Mouse (Mus musculus): ENCODE results near the gene A1cf. TPM values are rescaled to one million over a fixed set of nuclear protein-coding genes. Genes with fewer than 3 reads are reported as not detected.

Gene A1cf
- polyA plus RNA-seq, 1 experiment from 2014 or later, result not detected

- H3K9ac ChIP-seq (ENCODE audit: low read length), result no peak overlapping the region
- no peak overlapping the region for H3K4me3 ChIP-seq (ENCODE audit: low read depth, low read length)
- WGBS, result 70% methylated on average over 3 of the region's 3 CpGs
- H3K4me1 ChIP-seq (ENCODE audit: control insufficient read depth, insufficient read depth, low read length), result no peaks in the 10 kb centered on the region
- no peaks in the 10 kb centered on the region for H3K9me3 ChIP-seq (ENCODE audit: control insufficient read depth, low read length)
- H3K27ac ChIP-seq (ENCODE audit: low read depth, low read length), result no peak overlapping the region
- H3K36me3 ChIP-seq (ENCODE audit: control insufficient read depth, insufficient read depth, low read length), result no peaks in the 10 kb centered on the region
- H3K27me3 ChIP-seq (ENCODE audit: control insufficient read depth, insufficient read depth, low read length), result no peaks in the 10 kb centered on the region
- H3K4me2 ChIP-seq (ENCODE audit: low read depth), result no peak overlapping the region
- ATAC-seq (ENCODE audit: insufficient read depth, low FRiP score, low TSS enrichment) (no peak), DNase-seq (ENCODE audit: low spot score) (no peak)
These were observed 94.6 kb downstream of the A1cf start for GRCm38 (mm10) chr19:31963147-31963546.

GRCm38 (mm10) chr19:31967933-31968532 lies 99.5 kb downstream of the A1cf start:
- 78% methylated on average over 5 of the region's 5 CpGs for WGBS
- H3K4me3 ChIP-seq (ENCODE audit: low read depth, low read length), result no peak overlapping the region
- ATAC-seq (ENCODE audit: insufficient read depth, low FRiP score, low TSS enrichment), result no peak
- no peak overlapping the region for H3K9ac ChIP-seq (ENCODE audit: low read length)
- no peaks in the 10 kb centered on the region for H3K36me3 ChIP-seq (ENCODE audit: control insufficient read depth, insufficient read depth, low read length)
- H3K4me2 ChIP-seq (ENCODE audit: low read depth), result no peak overlapping the region
- no peaks in the 10 kb centered on the region for H3K9me3 ChIP-seq (ENCODE audit: control insufficient read depth, low read length)
- no peaks in the 10 kb centered on the region for H3K27me3 ChIP-seq (ENCODE audit: control insufficient read depth, insufficient read depth, low read length)
- no peak for DNase-seq (ENCODE audit: low spot score)
- H3K4me1 ChIP-seq (ENCODE audit: control insufficient read depth, insufficient read depth, low read length), result no peaks in the 10 kb centered on the region
- H3K27ac ChIP-seq (ENCODE audit: low read depth, low read length), result no peak overlapping the region

GRCm38 (mm10) chr19:31971405-31971804 lies 102.8 kb downstream of the A1cf start:
- Histone ChIP-seq H3K9ac (ENCODE audit: low read length) (no peak overlapping the region), H3K36me3 (ENCODE audit: control insufficient read depth, insufficient read depth, low read length) (no peaks in the 10 kb centered on the region), H3K27ac (ENCODE audit: low read depth, low read length) (no peak overlapping the region), H3K4me1 (ENCODE audit: control insufficient read depth, insufficient read depth, low read length) (no peaks in the 10 kb centered on the region), H3K27me3 (ENCODE audit: control insufficient read depth, insufficient read depth, low read length) (no peaks in the 10 kb centered on the region), H3K4me2 (ENCODE audit: low read depth) (no peak overlapping the region), H3K9me3 (ENCODE audit: control insufficient read depth, low read length) (no peaks in the 10 kb centered on the region), H3K4me3 (ENCODE audit: low read depth, low read length) (no peak overlapping the region)
- DNase-seq (ENCODE audit: low spot score) (no peak), ATAC-seq (ENCODE audit: insufficient read depth, low FRiP score, low TSS enrichment) (no peak)
- 65% methylated on average over 3 of the region's 3 CpGs for WGBS

- H3K9ac ChIP-seq (ENCODE audit: low read length), result no peak overlapping the region
- H3K27ac ChIP-seq (ENCODE audit: low read depth, low read length), result no peak overlapping the region
- peak; percentile 87 for DNase-seq (ENCODE audit: low spot score)
- H3K9me3 ChIP-seq (ENCODE audit: control insufficient read depth, low read length), result no peaks in the 10 kb centered on the region
- WGBS, result 13% methylated on average over 6 of the region's 6 CpGs
- H3K36me3 ChIP-seq (ENCODE audit: control insufficient read depth, insufficient read depth, low read length), result no peaks in the 10 kb centered on the region
- H3K27me3 ChIP-seq (ENCODE audit: control insufficient read depth, insufficient read depth, low read length), result no peaks in the 10 kb centered on the region
- peak; percentile 88 for ATAC-seq (ENCODE audit: insufficient read depth, low FRiP score, low TSS enrichment)
- H3K4me3 ChIP-seq (ENCODE audit: low read depth, low read length), result no peak overlapping the region
- no peaks in the 10 kb centered on the region for H3K4me1 ChIP-seq (ENCODE audit: control insufficient read depth, insufficient read depth, low read length)
- no peak overlapping the region for H3K4me2 ChIP-seq (ENCODE audit: low read depth)
These were observed 103.4 kb downstream of the A1cf start for GRCm38 (mm10) chr19:31971998-31972397.

- no peaks in the 10 kb centered on the region for H3K9me3 ChIP-seq (ENCODE audit: control insufficient read depth, low read length)
- no peak overlapping the region for H3K4me3 ChIP-seq (ENCODE audit: low read depth, low read length)
- H3K27me3 ChIP-seq (ENCODE audit: control insufficient read depth, insufficient read depth, low read length), result no peaks in the 10 kb centered on the region
- H3K4me2 ChIP-seq (ENCODE audit: low read depth), result no peak overlapping the region
- no peaks in the 10 kb centered on the region for H3K36me3 ChIP-seq (ENCODE audit: control insufficient read depth, insufficient read depth, low read length)
- ATAC-seq (ENCODE audit: insufficient read depth, low FRiP score, low TSS enrichment) (no peak), DNase-seq (ENCODE audit: low spot score) (no peak)
- 79% methylated on average over 2 of the region's 2 CpGs for WGBS
- H3K9ac ChIP-seq (ENCODE audit: low read length), result no peak overlapping the region
- no peaks in the 10 kb centered on the region for H3K4me1 ChIP-seq (ENCODE audit: control insufficient read depth, insufficient read depth, low read length)
- no peak overlapping the region for H3K27ac ChIP-seq (ENCODE audit: low read depth, low read length)
These were observed 107.3 kb downstream of the A1cf start for GRCm38 (mm10) chr19:31975882-31976281.

GRCm38 (mm10) chr19:31991057-31991456 lies 122.5 kb downstream of the A1cf start:
- no peak for DNase-seq (ENCODE audit: low spot score)
- no peak overlapping the region for H3K4me3 ChIP-seq (ENCODE audit: low read depth, low read length)
- no peak overlapping the region for H3K4me2 ChIP-seq (ENCODE audit: low read depth)
- H3K9me3 ChIP-seq (ENCODE audit: control insufficient read depth, low read length), result no peaks in the 10 kb centered on the region
- H3K9ac ChIP-seq (ENCODE audit: low read length), result no peak overlapping the region
- no peaks in the 10 kb centered on the region for H3K4me1 ChIP-seq (ENCODE audit: control insufficient read depth, insufficient read depth, low read length)
- no peak for ATAC-seq (ENCODE audit: insufficient read depth, low FRiP score, low TSS enrichment)
- H3K27ac ChIP-seq (ENCODE audit: low read depth, low read length), result no peak overlapping the region
- no peaks in the 10 kb centered on the region for H3K36me3 ChIP-seq (ENCODE audit: control insufficient read depth, insufficient read depth, low read length)
- no peaks in the 10 kb centered on the region for H3K27me3 ChIP-seq (ENCODE audit: control insufficient read depth, insufficient read depth, low read length)
- WGBS, result 94% methylated on average over 6 of the region's 6 CpGs

GRCm38 (mm10) chr19:31996916-31997315 lies 128.4 kb downstream of the A1cf start:
- H3K9me3 ChIP-seq (ENCODE audit: control insufficient read depth, low read length), result no peaks in the 10 kb centered on the region
- no peak for ATAC-seq (ENCODE audit: insufficient read depth, low FRiP score, low TSS enrichment)
- H3K36me3 ChIP-seq (ENCODE audit: control insufficient read depth, insufficient read depth, low read length), result no peaks in the 10 kb centered on the region
- no peaks in the 10 kb centered on the region for H3K4me1 ChIP-seq (ENCODE audit: control insufficient read depth, insufficient read depth, low read length)
- H3K27ac ChIP-seq (ENCODE audit: low read depth, low read length), result no peak overlapping the region
- H3K4me3 ChIP-seq (ENCODE audit: low read depth, low read length), result no peak overlapping the region
- no peak overlapping the region for H3K4me2 ChIP-seq (ENCODE audit: low read depth)
- H3K9ac ChIP-seq (ENCODE audit: low read length), result no peak overlapping the region
- WGBS, result 95% methylated on average over 3 of the region's 3 CpGs
- H3K27me3 ChIP-seq (ENCODE audit: control insufficient read depth, insufficient read depth, low read length), result no peaks in the 10 kb centered on the region
- DNase-seq (ENCODE audit: low spot score), result no peak

Other genes starting within 250 kb of the A1cf start
- gene Prkg1, start 103.7 kb upstream of the A1cf start, polyA plus RNA-seq (2014; fragmentation: Nextera tagmentation; extraction: Ambion mirVana), result 7.7 and 8.2 TPM in 2 replicates
- 0.88 and 1.0 TPM in 2 replicates for gene Asah2, start 239.4 kb downstream of the A1cf start, polyA plus RNA-seq (2014; fragmentation: Nextera tagmentation; extraction: Ambion mirVana)